Mouse (Mus musculus) limb, embryonic 15.5 days (tissue): Measurements from ENCODE around the gene Hoxa1. TPM values are rescaled to one million over a fixed set of nuclear protein-coding genes. Genes with fewer than 3 reads are reported as not detected.

Source experiments
- ATAC-seq: fragments of 200-750 bp; cut with Nextera tagmentation; 2 replicates; pipeline ENCODE4 v1.8.0; 2017; ENCODE audit warnings: low read depth, moderate TSS enrichment; ENCODE audit not compliant: insufficient number of reproducible peaks, low FRiP score, low TSS enrichment
- H3K27ac ChIP-seq: fragments of 300-500 bp; sonication (generic); 2 replicates; pipeline ENCODE4 v1.5.1; 2015; ENCODE audit warnings: moderate library complexity, mild to moderate bottlenecking, inconsistent platforms
- H3K27me3 ChIP-seq: fragments of 300-500 bp; sonication (generic); 2 replicates; pipeline ENCODE4 v1.6.1; 2015; ENCODE audit warnings: inconsistent platforms
- H3K36me3 ChIP-seq: fragments of 300-500 bp; sonication (generic); 2 replicates; pipeline ENCODE4 v1.6.1; 2015; ENCODE audit warnings: inconsistent platforms
- H3K4me1 ChIP-seq: fragments of 300-500 bp; sonication (generic); 2 replicates; pipeline ENCODE4 v1.6.1; 2015; ENCODE audit warnings: inconsistent platforms
- H3K4me2 ChIP-seq: fragments of 300-500 bp; sonication (generic); 2 replicates; pipeline ENCODE4 v1.6.1; 2015; ENCODE audit warnings: mild to moderate bottlenecking, inconsistent platforms
- H3K4me3 ChIP-seq: fragments of 300-500 bp; sonication (generic); 2 replicates; pipeline ENCODE4 v1.5.1; 2015; ENCODE audit warnings: mild to moderate bottlenecking, inconsistent platforms
- H3K9ac ChIP-seq: fragments of 300-500 bp; sonication (generic); 2 replicates; pipeline ENCODE4 v1.6.1; 2015; ENCODE audit warnings: inconsistent platforms
- H3K9me3 ChIP-seq: fragments of 300-500 bp; sonication (generic); 2 replicates; pipeline ENCODE4 v1.6.1; 2016; ENCODE audit warnings: inconsistent platforms
- WGBS: fragments of 180-500 bp; shearing (Covaris S2); methylation state at CpG from one replicate; pipeline ENCODE4 v1.1.7; 2015; 5-methylcytosine and 5-hydroxymethylcytosine counted together
- polyA plus RNA-seq: library from polyadenylated mRNA; unstranded; fragments of >200 nt; fragmentation: Nextera tagmentation; extraction: Ambion mirVana; gene quantifications from 2 replicates; pipeline ENCODE4 v1.2.1, GENCODE M21; 2015

Hoxa1 gene
- polyA plus RNA-seq, 1 experiment from 2014 or later: 0.52 TPM

DNA sequence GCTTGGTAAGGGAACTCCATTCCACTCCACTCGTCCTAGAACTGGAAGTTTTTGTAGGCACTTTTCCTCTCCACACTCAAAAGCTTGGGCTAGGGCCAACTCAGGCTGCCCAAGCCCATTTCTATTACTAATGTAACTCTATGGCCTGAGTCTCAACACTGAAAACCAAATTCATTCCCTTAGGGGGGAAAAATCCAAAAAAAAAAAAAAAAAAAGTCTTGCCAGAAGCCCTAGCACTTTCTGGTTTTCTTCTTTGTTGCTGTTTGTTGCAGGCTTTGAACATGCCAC, 3.9 kb upstream of the Hoxa1 start:
- Histone ChIP-seq H3K4me1 (peaks cover 53% of the 10 kb centered on the region), H3K27me3 (peaks cover 81% of the 10 kb centered on the region), H3K36me3 (no peaks in the 10 kb centered on the region), H3K4me3 (no peak overlapping the region), H3K4me2 (no peak overlapping the region), H3K27ac (no peak overlapping the region), H3K9me3 (no peaks in the 10 kb centered on the region), H3K9ac (no peak overlapping the region)
- 68% methylated on average over 1 of the region's 1 CpGs for WGBS
- ATAC-seq: no peak

DNA sequence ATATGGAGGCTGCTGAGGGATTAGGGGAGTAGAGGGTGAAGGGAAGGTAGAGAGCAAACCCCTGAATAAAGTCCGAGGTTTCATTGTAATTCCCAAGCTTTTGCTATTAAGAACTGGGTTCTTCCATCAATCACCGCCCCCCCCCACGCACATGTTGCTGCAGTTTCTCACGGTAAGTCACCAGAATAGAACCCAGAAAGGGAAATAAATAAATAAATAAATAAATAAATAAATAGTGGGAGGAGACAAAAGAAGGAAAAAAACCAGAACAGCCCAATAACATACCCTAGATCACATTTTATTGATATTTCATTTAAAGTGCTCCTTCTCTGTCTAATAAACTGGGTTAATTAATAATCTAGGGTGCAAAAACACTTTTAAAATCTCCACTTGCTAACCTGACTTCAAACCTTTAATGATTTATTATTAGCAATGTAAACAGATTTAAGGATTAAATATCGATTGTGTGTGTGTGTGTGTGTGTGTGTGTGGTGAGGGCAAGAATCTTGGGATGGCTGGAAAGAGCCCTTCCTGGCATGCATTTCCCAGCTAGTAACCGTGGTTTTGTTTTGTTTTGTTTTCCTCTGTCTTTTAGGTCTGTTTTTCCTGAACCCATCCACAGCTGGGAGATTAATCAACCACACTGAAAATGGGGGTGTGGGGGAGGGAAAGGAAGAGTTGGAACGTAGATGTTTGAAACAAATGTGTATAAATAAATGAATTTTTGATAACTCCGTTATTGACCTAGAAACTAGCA, 3.4 kb upstream of the Hoxa1 start:
- Histone ChIP-seq H3K4me1 (peaks cover 53% of the 10 kb centered on the region), H3K9me3 (no peaks in the 10 kb centered on the region), H3K27ac (no peak overlapping the region), H3K4me2 (peak overlapping the region; percentile 5; the same call in 1 of the 2 replicates), H3K9ac (no peak overlapping the region), H3K36me3 (no peaks in the 10 kb centered on the region), H3K27me3 (peaks cover 81% of the 10 kb centered on the region), H3K4me3 (no peak overlapping the region)
- no peak for ATAC-seq
- WGBS: 31% methylated on average over 8 of the region's 8 CpGs

DNA sequence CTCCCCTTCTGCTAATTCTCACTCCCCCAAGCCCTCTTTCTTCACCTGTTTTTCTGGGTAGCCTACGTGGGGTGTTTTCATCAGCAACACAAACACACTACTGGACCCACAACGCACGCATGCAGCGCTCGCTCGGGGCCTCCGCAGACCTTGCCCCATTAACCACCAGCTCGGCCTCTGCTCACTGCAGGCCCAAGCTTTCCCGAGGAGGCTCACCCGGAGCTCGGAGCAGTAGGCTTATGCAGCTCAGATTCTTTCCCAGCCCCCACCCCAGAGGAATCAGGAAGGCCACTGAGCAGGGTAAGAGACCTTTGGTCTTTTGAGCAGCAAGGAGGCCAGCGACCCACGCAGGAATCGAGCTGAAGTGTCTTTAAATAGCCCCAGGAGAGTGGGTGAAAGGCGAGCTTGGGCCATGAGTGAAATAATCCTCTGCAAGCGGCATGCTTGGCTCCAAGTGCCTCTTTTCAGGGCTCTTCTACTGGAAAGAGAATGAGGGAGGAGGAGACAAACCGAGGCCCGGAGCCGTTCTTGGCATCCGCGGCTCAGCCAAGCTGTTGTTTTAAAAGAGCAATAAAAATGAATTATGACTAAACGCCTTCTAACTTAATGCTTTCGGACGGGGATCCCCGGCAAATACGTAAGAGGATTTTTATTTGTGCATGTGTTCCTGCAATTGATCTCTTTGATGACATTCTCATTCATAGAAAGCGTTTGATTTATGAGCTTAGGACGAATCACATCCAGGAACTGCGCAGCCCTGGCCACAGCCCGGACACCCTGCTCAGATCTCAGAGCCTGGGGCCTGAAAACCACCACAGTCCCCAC, 2.6 kb upstream of the Hoxa1 start:
- Histone ChIP-seq H3K9me3 (no peaks in the 10 kb centered on the region), H3K27me3 (peaks cover 81% of the 10 kb centered on the region), H3K4me1 (peaks cover 50% of the 10 kb centered on the region), H3K4me2 (peak overlapping the region; percentile 99), H3K4me3 (peak overlapping the region; percentile 12), H3K9ac (no peak overlapping the region), H3K27ac (0 out of 2 replicates have a peak overlapping the region, but pooled peaks have one; percentile 12), H3K36me3 (no peaks in the 10 kb centered on the region)
- WGBS: 8% methylated on average over 30 of the region's 30 CpGs
- ATAC-seq: no peak

DNA sequence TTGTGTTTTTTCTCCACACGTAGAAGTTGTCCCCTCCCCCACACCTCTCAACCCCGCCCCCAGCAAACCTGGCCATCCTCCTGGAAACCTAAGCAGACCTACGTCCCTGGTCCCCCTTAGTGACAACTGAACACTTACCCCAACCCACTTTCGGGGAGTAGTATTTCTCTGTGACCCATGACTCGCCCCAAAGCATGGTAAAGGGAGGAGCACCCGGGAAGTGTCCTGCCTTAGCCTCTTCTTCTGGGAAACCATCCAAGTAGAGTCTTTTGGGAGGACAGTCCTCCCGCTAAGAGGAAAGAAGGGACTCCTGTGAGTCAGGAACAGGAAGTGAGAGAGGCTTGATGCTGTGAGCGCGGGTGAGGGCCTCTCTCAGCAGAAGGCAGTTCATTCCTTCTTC, 1.9 kb upstream of the Hoxa1 start:
- Histone ChIP-seq H3K27me3 (peaks cover 84% of the 10 kb centered on the region), H3K4me1 (peaks cover 44% of the 10 kb centered on the region), H3K4me3 (0 out of 2 replicates have a peak overlapping the region, but pooled peaks have one; percentile 12), H3K9ac (no peak overlapping the region), H3K27ac (no peak overlapping the region), H3K9me3 (no peaks in the 10 kb centered on the region), H3K36me3 (no peaks in the 10 kb centered on the region), H3K4me2 (peak overlapping the region; percentile 99)
- 22% methylated on average over 9 of the region's 9 CpGs for WGBS
- no peak for ATAC-seq

DNA sequence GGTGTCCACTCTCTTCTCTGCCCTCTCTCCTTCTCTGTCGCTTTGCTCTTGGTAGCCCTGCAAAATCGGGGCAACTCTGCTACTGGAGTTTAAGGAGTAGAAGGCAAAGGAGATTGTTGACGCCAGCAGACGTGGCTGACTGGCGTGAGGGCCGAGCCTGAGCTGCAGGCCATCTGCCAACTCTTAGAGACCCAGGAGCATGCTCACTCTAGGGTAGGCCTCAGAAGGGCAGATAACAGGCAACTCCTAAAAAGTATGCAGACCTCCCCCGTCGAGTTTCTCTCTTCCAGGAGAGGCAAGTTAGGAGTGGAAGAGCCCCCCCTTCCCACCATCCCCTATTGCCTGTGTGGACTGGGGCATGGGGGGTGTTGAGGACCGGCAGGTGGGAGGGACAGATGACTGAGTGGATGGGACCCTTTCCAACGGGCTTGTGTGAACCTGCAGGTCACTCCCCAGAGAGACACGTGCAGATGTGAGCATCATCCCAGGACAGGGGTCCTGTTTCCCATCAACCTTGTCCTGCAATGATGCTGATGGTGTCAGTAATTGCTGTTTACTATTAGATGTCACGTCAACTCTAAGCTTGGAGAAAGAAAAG, 1.1 kb upstream of the Hoxa1 start:
- Histone ChIP-seq H3K27ac (peak overlapping the region; percentile 33; the same call in 1 of the 2 replicates), H3K4me1 (peaks cover 38% of the 10 kb centered on the region), H3K36me3 (no peaks in the 10 kb centered on the region), H3K4me2 (peak overlapping the region; percentile 99), H3K4me3 (peak overlapping the region; percentile 72), H3K9me3 (no peaks in the 10 kb centered on the region), H3K9ac (no peak overlapping the region), H3K27me3 (peaks cover 86% of the 10 kb centered on the region)
- ATAC-seq: no peak
- 17% methylated on average over 12 of the region's 12 CpGs for WGBS

DNA sequence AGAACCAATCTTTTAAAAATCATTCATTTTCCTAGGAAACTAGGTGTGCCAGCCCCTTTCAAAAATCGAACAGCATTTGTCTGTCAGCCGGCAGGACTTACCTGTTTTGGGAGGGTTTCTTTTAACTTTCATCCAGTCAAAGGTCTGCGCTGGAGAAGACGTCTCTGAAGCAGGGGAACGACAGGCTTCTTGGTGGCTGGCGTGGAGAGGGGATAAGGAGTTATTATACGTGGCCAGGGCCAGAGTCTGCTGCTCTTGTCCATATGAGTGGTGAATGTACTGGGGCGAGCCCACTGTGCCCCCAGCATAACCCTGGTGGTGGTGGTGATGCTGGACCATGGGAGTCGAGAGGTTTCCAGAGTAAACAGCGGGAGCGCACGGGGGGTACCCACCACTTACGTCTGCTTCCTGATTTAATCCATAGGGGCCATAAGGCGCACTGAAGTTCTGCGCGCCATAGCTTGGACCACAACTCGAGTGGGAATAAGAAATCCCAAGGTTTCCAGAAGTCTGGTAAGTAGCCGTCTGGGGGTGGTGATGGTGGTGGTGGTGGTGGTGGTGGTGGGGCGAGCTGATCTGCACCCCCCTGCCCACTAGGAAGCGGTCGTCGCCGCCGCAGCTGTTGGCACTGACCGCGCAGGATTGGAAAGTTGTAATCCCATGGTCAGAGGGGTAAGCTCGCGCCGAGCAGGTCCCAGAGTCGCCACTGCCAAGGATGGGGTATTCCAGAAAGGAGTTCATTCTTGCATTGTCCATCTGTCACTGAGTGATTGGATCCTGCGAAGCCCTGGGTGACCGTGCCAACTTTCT, 446 bp downstream of the Hoxa1 start:
- no peaks in the 10 kb centered on the region for H3K9me3 ChIP-seq
- peak overlapping the region; percentile 72 for H3K4me3 ChIP-seq
- H3K4me2 ChIP-seq: peak overlapping the region; percentile 99
- peaks cover 34% of the 10 kb centered on the region for H3K4me1 ChIP-seq
- H3K36me3 ChIP-seq: no peaks in the 10 kb centered on the region
- peaks cover 86% of the 10 kb centered on the region for H3K27me3 ChIP-seq
- ATAC-seq: peak; percentile 56
- 1% methylated on average over 32 of the region's 32 CpGs for WGBS
- H3K27ac ChIP-seq: no peak overlapping the region
- H3K9ac ChIP-seq: no peak overlapping the region

DNA sequence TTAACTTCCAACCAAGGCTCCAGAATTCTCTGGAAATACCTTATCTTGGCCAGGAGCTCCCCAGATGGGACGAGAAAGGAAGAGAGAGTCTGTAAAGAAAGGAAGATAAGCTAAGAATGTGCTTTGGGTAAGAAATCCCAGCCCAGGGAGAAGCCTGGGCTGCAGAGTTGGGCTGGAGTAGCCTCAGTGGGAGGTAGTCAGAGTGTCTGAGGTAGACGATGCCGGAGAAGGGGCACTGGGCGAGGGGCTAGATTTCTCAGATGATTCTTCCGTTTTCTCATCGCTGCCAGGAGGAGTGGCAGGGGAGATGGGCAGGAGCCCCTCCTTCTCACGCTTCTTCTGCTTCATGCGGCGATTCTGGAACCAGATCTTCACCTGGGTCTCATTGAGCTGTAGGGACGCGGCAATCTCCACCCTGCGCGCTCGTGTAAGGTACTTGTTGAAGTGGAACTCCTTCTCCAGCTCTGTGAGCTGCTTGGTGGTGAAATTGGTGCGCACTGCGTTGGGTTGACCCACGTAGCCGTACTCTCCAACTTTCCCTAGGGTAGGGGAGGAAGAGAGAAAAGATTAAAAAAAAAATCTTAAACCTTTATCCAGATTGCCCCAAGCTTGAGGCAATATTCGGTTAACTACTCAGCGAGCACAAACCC, 1.4 kb downstream of the Hoxa1 start:
- Histone ChIP-seq H3K4me3 (no peak overlapping the region), H3K27ac (no peak overlapping the region), H3K9ac (no peak overlapping the region), H3K4me1 (peaks cover 34% of the 10 kb centered on the region), H3K36me3 (no peaks in the 10 kb centered on the region), H3K9me3 (no peaks in the 10 kb centered on the region), H3K4me2 (no peak overlapping the region), H3K27me3 (peaks cover 86% of the 10 kb centered on the region)
- 6% methylated on average over 20 of the region's 20 CpGs for WGBS
- ATAC-seq: no peak

DNA sequence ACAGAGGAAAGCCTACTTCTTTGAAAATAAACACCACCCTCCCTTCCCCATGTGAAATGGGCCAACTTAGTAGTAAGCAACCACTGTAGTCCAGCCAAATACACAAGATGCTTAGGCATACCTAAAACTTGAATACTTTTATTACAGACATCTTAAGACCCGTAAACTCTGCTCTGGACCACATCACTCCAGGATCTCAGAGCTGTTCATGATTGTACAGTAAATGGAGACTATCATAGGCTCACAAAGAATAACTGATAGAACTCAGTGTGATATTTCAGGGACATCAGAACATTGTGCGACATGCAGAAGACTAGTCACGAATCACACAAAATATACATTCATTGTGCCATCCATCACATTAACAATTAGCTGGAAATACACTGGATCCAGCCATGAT, 2.6 kb downstream of the Hoxa1 start:
- Histone ChIP-seq H3K4me2 (no peak overlapping the region), H3K27me3 (peaks cover 92% of the 10 kb centered on the region), H3K36me3 (no peaks in the 10 kb centered on the region), H3K9me3 (no peaks in the 10 kb centered on the region), H3K27ac (no peak overlapping the region), H3K4me3 (no peak overlapping the region), H3K9ac (no peak overlapping the region), H3K4me1 (peaks cover 30% of the 10 kb centered on the region)
- WGBS: 61% methylated on average over 3 of the region's 3 CpGs
- no peak for ATAC-seq

DNA sequence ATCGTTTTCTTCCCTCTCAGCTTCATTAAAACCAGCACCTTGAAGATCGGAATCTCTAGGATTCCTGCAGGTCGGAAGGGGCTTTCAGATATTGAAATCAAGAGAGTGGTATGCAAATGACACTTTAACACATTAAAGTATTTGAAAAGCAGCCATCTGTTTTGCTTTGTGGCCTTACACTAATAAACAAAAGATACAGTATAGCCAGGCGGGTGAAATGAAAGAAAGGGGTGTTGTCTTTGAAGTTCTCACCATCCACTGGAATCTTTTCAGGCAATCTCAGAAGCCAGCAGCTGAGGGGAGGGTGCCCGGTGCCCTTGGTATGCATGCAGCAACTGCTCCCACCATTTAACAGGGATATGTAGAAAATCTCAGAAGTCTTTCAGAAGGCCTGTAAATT, 4.1 kb downstream of the Hoxa1 start:
- no peak overlapping the region for H3K27ac ChIP-seq

DNA sequence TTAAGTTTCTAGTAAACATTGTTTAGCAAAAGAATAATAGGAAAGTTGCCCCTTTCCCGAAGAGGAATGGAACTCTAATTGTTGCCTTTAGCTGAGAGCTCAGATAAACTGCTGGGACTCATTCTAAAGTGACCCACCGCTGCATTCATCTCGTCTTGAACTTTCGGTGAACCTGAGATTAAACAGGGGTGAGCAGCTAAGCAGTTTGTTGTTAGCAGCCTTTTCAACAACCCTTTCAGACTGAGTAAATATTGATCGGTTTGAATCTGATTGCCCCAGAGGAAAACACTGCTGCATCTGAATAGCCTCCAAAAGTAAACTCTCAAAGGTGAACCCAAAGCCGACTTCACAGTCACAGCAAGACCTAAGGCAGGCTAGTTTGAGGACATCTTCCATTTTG, 4.8 kb downstream of the Hoxa1 start:
- Histone ChIP-seq H3K27ac (no peak overlapping the region), H3K4me2 (no peak overlapping the region), H3K4me1 (peaks cover 11% of the 10 kb centered on the region; the same call in 1 of the 2 replicates), H3K27me3 (peaks cover 86% of the 10 kb centered on the region), H3K9ac (no peak overlapping the region), H3K36me3 (no peaks in the 10 kb centered on the region), H3K4me3 (no peak overlapping the region), H3K9me3 (no peaks in the 10 kb centered on the region)
- ATAC-seq: no peak
- WGBS: 13% methylated on average over 6 of the region's 6 CpGs

More for the DNA sequence above, 4.1 kb downstream of the Hoxa1 start:
- H3K9ac ChIP-seq: no peak overlapping the region
- no peaks in the 10 kb centered on the region for H3K36me3 ChIP-seq
- peaks cover 93% of the 10 kb centered on the region for H3K27me3 ChIP-seq
- no peaks in the 10 kb centered on the region for H3K9me3 ChIP-seq
- H3K4me2 ChIP-seq: no peak overlapping the region
- ATAC-seq: no peak
- 39% methylated on average over 5 of the region's 5 CpGs for WGBS
- H3K4me3 ChIP-seq: no peak overlapping the region
- peaks cover 19% of the 10 kb centered on the region for H3K4me1 ChIP-seq
